Mouse (Mus musculus): ENCODE results near the gene Dolpp1.

- TF ChIP-seq POLR2A (IDR thresholded peaks at IDR 0.05; ENCODE audit: borderline replicate concordance, low read depth, low read length) (no peak), CTCF (IDR thresholded peaks at IDR 0.05; ENCODE audit: low read depth, low read length) (no peak)
Measured at GRCm38 (mm10) chr2:30397986-30398512, 6.0 kb downstream of the Dolpp1 start.
